Mouse (Mus musculus) heart, embryonic 15.5 days (tissue): ENCODE data around the gene Slc26a8. TPM values are rescaled to one million over a fixed set of nuclear protein-coding genes. Genes with fewer than 3 reads are reported as not detected.
A peak's percentile ranks its signal among the peaks of the same experiment; 100 is the strongest.

Experiments
- ATAC-seq: fragments of 200-750 bp; cut with Nextera tagmentation; replicated peaks from 2 replicates; pipeline ENCODE4 v1.8.0; 2017; ENCODE audit warnings: low read depth, moderate TSS enrichment; ENCODE audit not compliant: insufficient number of reproducible peaks, insufficient read depth, low FRiP score
- H3K27ac ChIP-seq: fragments of 300-500 bp; sonication (generic); 2 replicates; pipeline ENCODE4 v1.5.1; 2015; ENCODE audit warnings: mild to moderate bottlenecking, inconsistent platforms
- H3K27me3 ChIP-seq: fragments of 300-500 bp; sonication (generic); 2 replicates; pipeline ENCODE4 v1.6.1; 2015; ENCODE audit warnings: inconsistent platforms
- H3K36me3 ChIP-seq: fragments of 300-500 bp; sonication (generic); 2 replicates; pipeline ENCODE4 v1.6.1; 2015; ENCODE audit warnings: mild to moderate bottlenecking, inconsistent platforms
- H3K4me1 ChIP-seq: fragments of 300-500 bp; sonication (generic); replicated peaks from 2 replicates; pipeline ENCODE4 v1.6.1; 2015; ENCODE audit warnings: inconsistent platforms
- H3K4me2 ChIP-seq: fragments of 300-500 bp; sonication (generic); 2 replicates; pipeline ENCODE4 v1.6.1; 2015; ENCODE audit warnings: inconsistent platforms, mild to moderate bottlenecking, moderate library complexity
- H3K4me3 ChIP-seq: fragments of 300-500 bp; sonication (generic); 2 replicates; pipeline ENCODE4 v1.5.1; 2015; ENCODE audit warnings: mild to moderate bottlenecking, inconsistent platforms
- H3K9ac ChIP-seq: fragments of 300-500 bp; sonication (generic); 2 replicates; pipeline ENCODE4 v1.6.1; 2015; ENCODE audit warnings: mild to moderate bottlenecking, inconsistent platforms
- H3K9me3 ChIP-seq: fragments of 300-500 bp; sonication (generic); replicated peaks from 2 replicates; pipeline ENCODE4 v1.6.1; 2016; ENCODE audit warnings: inconsistent platforms
- WGBS: fragments of 180-500 bp; shearing (Covaris S2); methylation state at CpG from one replicate; pipeline ENCODE4 v1.1.7; 2015; ENCODE audit warnings: mixed read lengths; 5-methylcytosine and 5-hydroxymethylcytosine counted together
- polyA plus RNA-seq: library from polyadenylated mRNA; unstranded; fragments of >200 nt; fragmentation: Nextera tagmentation; extraction: Ambion mirVana; gene quantifications from 2 replicates; pipeline ENCODE4 v1.2.1, GENCODE M21; 2015

Gene Slc26a8
- polyA plus RNA-seq, 1 experiment from 2014 or later, result 0.23 TPM

DNA sequence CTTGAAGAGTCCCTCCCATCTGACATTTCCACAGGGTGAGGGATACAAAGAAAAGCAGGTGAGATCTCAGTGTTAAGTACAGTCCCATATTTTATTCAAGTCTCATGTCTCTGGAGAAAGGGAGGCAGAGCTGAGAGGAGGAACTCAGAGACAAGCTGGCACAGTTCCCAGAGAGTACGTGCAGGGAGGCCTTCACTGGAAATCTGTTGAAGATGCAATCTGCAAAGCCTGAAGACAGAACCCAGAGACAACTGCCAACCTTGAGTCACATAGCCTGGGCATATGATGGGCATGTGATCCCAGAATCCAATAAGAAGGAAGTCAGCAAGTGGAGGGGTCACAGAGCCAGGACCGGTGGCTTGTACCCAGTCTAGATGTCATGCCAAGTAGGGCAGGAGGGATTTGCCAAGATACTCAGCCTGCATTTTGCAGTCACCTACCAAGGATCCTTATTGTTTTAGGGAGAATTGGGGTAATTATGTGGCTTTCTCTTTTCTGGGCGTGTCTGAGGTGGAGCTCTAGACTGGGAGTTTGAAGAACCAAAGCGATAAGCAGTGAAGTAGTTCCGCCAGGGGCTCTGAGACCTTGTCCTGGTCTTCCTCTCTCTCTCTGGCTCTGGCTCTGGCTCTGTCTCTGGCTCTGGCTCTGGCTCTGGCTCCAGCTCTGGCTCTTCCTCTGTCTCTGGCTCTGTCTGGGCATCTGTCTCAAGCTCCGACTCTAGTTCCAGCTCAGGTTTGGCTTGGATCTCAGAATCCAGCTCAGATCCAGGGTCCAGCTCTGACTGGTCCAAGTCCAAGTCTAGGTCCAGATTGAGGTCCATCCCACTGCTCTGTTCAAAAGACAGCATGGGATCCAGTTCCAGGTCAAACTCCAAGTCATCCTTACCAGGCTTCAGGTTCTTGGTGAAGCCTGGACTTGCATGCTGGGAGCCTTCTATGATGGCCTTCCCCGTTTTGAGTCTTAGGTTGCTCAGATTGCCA is 52.0 kb downstream of the Slc26a8 start:
- WGBS, result 74% methylated on average over 7 of the region's 7 CpGs
- H3K4me1 ChIP-seq, result peaks cover 7% of the 10 kb centered on the region

DNA sequence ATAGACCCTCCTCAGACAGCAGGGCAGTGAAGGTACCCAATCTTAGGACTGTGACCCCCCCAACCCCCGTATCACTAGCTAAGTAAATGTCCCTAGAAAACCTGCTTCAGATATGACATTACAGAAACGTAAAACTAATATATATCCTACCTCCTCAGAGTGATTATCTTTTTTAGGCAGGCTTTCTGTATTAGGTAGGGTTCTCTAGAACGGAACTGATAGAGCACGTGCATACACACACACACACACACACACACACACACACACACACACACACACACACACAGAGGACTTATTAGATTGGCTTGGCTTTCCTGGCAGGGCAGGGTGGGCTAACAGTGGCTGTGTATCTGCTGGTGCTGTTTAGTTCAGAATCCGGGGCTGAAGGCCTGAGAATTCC is 54.2 kb downstream of the Slc26a8 start:
- no peak for ATAC-seq
- Histone ChIP-seq H3K9me3 (no peaks in the 10 kb centered on the region), H3K27me3 (no peaks in the 10 kb centered on the region), H3K4me2 (no peak overlapping the region), H3K36me3 (no peaks in the 10 kb centered on the region), H3K9ac (no peak overlapping the region), H3K4me1 (peaks cover 7% of the 10 kb centered on the region), H3K4me3 (no peak overlapping the region), H3K27ac (no peak overlapping the region)
- 80% methylated on average over 5 of the region's 5 CpGs for WGBS

More for the DNA sequence above, 52.0 kb downstream of the Slc26a8 start:
- Histone ChIP-seq H3K4me3 (no peak overlapping the region), H3K4me2 (no peak overlapping the region), H3K27ac (no peak overlapping the region), H3K9ac (no peak overlapping the region), H3K27me3 (peaks cover 3% of the 10 kb centered on the region; the same call in 1 of the 2 replicates), H3K36me3 (no peaks in the 10 kb centered on the region), H3K9me3 (no peaks in the 10 kb centered on the region)
- peak; percentile 22; the same call in 1 of the 2 replicates for ATAC-seq

DNA sequence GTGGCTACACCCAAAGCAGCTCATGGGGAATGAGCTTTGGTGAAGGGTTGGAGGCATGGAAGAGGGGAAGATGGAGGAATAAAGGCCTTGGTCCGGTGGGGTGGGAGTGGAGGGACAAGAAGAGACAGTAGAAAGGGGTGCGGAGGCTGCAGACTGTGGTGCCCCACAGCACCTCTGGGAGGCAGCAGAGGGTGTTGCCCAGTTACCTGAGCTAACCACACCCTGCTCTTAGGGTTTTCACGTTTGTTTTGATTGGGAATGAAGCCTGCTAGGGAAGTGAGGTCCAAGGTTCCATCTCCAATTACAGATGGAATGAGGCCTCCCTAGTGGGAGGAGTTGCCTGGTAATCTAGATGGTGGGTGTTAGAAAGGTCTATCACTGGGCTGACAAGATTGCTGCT is 60.9 kb downstream of the Slc26a8 start:
- Histone ChIP-seq H3K9me3 (no peaks in the 10 kb centered on the region), H3K9ac (no peak overlapping the region), H3K36me3 (no peaks in the 10 kb centered on the region), H3K4me2 (no peak overlapping the region), H3K27ac (no peak overlapping the region), H3K27me3 (no peaks in the 10 kb centered on the region; the same call in 1 of the 2 replicates), H3K4me3 (no peak overlapping the region), H3K4me1 (no peaks in the 10 kb centered on the region)
- ATAC-seq, result no peak
- WGBS, result 37% methylated on average over 3 of the region's 3 CpGs

DNA sequence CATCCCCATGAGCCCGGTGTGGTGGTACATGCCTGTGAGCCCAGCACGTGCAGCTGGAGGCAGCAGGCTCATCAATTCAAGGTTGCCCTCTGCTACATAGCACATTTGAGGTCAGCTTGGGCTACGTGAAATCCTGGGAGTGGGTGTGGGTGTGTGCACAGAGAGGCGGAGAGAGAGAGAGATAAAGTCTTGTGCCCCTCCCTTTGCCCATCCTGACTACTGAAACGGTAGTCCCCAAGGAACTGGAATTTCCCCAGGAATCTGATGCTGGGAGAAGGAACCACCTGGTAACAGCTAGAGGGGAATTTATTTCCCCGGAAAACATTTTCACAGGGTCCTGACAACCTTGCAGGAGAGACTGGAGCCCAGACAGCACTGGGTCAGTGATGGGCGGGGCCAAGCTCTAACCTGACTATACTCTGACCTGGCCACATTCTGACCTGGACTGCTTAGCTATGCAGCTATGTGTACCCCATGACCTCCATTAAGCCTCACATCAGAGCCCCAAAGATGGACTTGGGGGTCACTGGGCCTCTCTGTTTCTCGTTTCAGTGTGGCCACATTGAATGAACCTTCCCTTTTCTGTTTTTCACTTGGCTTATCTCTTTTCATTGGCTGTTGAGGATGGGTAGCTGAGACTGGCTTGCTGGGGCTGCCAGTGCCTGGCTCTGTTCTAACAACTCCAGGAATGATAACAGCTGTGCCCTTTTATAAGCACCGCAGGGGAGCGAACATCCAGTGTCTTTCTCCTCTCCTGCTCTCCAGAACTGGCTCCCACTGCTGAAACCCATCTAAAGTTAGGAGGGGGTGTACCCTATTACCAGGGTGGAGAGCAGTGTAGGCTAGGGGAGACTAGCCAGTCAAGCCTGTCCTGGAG is 61.5 kb downstream of the Slc26a8 start:
- Histone ChIP-seq H3K4me1 (no peaks in the 10 kb centered on the region), H3K27me3 (no peaks in the 10 kb centered on the region; the same call in 1 of the 2 replicates), H3K36me3 (no peaks in the 10 kb centered on the region), H3K4me3 (no peak overlapping the region), H3K9ac (no peak overlapping the region), H3K9me3 (no peaks in the 10 kb centered on the region), H3K27ac (no peak overlapping the region), H3K4me2 (no peak overlapping the region)
- 38% methylated on average over 10 of the region's 10 CpGs for WGBS
- ATAC-seq, result no peak

DNA sequence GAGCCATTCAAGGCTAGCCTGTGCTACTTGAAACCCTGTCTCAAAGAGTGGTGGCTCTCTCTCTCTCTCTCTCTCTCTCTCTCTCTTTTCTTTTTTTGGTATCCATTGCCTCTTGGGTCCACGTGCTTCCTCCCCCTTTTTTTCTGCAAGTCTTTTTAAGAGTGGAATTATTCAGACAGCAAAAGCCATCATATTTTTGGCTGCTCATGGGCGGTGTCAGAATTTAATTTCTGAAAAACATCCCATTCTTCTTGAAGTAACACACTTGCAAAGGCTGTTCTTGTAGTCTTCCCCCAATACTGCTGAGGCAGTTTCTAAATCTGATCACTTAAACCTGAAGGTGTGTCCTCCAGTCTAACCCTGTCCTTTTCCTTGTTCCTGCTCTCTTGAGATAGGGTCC is 63.1 kb downstream of the Slc26a8 start:
- no peak overlapping the region for H3K4me2 ChIP-seq
- no peak overlapping the region for H3K9ac ChIP-seq
- H3K4me3 ChIP-seq, result no peak overlapping the region
- no peaks in the 10 kb centered on the region for H3K36me3 ChIP-seq
- 74% methylated on average over 2 of the region's 2 CpGs for WGBS
- no peaks in the 10 kb centered on the region; the same call in 1 of the 2 replicates for H3K27me3 ChIP-seq
- no peak for ATAC-seq
- 0 out of 2 replicates have a peak, but pooled peaks cover 4% of the 10 kb centered on the region for H3K4me1 ChIP-seq
- no peaks in the 10 kb centered on the region for H3K9me3 ChIP-seq
- H3K27ac ChIP-seq, result no peak overlapping the region

DNA sequence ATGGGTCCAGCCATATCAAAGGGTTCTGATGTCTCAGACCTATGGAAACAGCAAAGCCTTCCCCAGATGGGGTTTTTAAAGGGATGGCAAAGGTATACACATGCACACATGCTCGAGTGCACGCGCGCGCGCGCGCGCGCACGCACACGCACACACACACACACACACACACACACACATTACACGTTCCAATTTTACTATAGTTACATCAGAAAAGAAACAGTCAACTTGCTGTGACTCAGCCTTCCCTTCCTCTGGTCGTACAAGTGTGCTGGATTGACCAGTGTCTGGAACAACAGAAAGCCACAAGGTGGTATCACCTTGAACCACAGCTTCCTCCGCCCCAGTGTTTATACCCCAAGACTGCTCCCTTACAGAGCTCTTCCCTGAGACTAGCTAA is 64.7 kb downstream of the Slc26a8 start:
- no peaks in the 10 kb centered on the region for H3K9me3 ChIP-seq
- H3K4me2 ChIP-seq, result no peak overlapping the region
- WGBS, result 89% methylated on average over 15 of the region's 15 CpGs
- no peak overlapping the region for H3K4me3 ChIP-seq
- no peak overlapping the region for H3K27ac ChIP-seq
- no peaks in the 10 kb centered on the region; the same call in 1 of the 2 replicates for H3K27me3 ChIP-seq
- no peaks in the 10 kb centered on the region for H3K36me3 ChIP-seq
- peaks cover 15% of the 10 kb centered on the region for H3K4me1 ChIP-seq
- ATAC-seq, result no peak
- H3K9ac ChIP-seq, result no peak overlapping the region

DNA sequence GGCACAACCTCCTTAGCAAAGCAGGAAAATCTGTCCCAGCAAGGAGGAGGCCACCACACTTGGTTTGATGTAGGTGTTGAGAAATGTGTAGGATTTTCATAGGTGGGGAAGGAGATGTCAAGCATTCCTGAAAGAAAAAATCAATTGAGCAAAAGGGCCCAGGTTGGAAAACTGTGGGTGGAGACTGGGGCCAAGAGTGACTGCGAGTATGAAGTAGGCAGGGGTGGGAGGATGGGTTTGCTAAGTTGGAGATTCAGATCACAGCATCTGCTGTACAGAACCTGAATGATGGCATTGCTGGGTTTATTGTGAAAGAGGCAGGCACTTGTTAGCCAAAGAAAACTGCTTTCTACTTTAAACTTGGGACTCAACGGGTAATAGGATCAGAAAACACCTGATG is 65.2 kb downstream of the Slc26a8 start:
- no peak overlapping the region for H3K27ac ChIP-seq
- peaks cover 2% of the 10 kb centered on the region; the same call in 1 of the 2 replicates for H3K36me3 ChIP-seq
- ATAC-seq, result no peak
- 65% methylated on average over 2 of the region's 2 CpGs for WGBS
- H3K4me3 ChIP-seq, result no peak overlapping the region
- no peaks in the 10 kb centered on the region for H3K9me3 ChIP-seq
- H3K4me1 ChIP-seq, result peaks cover 16% of the 10 kb centered on the region
- H3K4me2 ChIP-seq, result no peak overlapping the region
- H3K9ac ChIP-seq, result no peak overlapping the region
- no peaks in the 10 kb centered on the region; the same call in 1 of the 2 replicates for H3K27me3 ChIP-seq

DNA sequence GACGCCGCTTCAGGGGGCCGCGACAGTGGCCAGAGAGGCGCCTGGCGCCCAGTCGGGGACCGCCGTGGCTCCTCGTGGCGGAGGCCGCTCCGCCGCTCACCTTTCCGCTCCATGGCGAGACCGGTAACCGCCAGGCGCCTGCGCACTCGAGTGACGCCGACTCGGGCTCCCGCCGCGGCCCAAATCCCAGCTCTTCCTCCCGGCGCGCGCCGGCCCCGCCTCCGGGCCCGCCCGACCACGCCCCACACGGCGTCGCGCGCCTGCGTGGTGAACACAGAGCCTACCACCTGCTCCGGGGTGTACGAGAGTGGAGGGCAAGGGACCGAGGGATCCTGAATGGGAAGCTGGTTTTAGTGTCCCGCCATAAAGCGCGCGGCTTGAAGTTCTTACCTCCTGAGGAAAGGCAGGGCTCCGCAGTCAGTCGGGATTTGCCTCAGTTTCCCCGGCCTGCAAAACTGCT is 67.7 kb downstream of the Slc26a8 start, which contains the start of gene Srpk1:
Gene Srpk1 (minus strand): TSS at position 410 of the 460 bp plus-strand sequence.
- Histone ChIP-seq H3K27ac (peak within 1 kb of the TSS; percentile 83), H3K4me2 (peak within 1 kb of the TSS; percentile 94), H3K27me3 (no peaks in the 10 kb centered on the region), H3K36me3 (peaks cover 5% of the 10 kb centered on the region; the same call in 1 of the 2 replicates), H3K9me3 (no peaks in the 10 kb centered on the region), H3K4me3 (peak within 1 kb of the TSS; percentile 84), H3K9ac (peak within 1 kb of the TSS; percentile 92), H3K4me1 (peaks cover 18% of the 10 kb centered on the region)
- ATAC-seq, result peak; percentile 95
- WGBS, result under 1% methylated on average over 41 of the region's 53 CpGs

DNA sequence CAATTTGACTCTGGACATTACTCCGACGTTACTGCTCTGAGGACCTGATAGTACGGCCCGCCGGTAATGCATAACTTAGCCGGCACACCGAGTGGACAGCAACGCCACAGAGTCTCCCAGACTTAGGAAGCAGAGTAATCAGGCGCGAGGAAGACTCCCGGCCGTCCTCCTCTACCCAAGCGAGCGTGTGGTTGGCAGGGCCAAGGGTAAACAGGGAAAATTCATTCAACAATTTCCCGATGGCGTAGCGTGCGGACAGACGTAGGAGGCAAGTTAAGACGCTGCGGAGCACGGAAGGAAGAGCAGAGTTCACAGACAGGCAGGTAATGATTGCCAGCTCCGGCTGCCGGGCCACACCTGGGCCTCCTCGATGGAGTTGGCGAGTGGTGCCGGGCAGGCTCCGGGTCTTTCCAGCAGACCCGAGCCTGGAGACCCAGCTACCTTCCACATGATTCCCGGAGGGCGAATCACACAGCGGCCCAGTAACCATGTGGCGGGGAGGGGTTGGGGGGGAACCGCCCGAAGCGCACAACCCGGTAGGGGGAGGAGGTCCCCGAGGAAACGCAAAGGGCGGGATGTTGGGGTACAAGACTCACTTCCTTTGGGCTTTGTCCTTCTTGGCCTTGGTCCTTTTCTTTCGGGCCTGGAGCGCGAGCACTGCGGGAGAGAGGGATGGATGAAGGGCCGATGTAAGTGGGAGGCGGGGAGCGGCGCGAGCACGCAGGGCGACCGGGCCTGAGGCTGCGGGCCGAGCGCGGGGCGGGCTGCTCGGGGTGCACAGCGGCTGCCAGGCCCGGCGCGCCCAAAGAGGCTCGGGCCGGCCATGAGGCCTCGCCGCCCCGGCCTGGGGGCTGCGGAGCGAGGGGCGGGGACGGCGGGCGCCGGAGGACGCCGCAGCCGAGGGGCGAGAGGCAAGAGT is 68.4 kb downstream of the Slc26a8 start:
- Histone ChIP-seq H3K9ac (peak overlapping the region; percentile 92), H3K4me1 (peaks cover 20% of the 10 kb centered on the region), H3K27me3 (no peaks in the 10 kb centered on the region), H3K27ac (peak overlapping the region; percentile 83), H3K4me2 (peak overlapping the region; percentile 94), H3K9me3 (no peaks in the 10 kb centered on the region), H3K36me3 (peaks cover 5% of the 10 kb centered on the region; the same call in 1 of the 2 replicates), H3K4me3 (peak overlapping the region; percentile 84)
- under 1% methylated on average over 73 of the region's 78 CpGs for WGBS
- ATAC-seq, result peak; percentile 71

DNA sequence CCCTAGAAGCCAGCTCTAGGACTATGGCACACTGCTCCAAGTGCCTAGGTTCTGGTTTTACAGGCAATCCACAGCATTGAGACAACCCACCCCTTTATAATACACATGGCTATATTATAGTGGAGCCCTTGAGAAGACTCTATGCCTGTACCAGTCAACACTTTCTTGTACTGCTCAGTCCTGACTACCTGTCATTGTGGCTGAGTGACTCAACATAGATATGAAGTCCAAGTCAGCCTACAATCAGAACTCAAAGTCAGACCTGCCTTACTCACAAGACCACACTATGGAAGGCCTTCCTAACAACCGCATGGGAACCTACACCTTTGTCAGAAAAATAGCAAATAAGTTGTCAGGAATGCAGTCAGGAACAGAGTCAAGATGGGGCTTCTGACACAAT is 71.3 kb downstream of the Slc26a8 start:
- H3K36me3 ChIP-seq, result peaks cover 5% of the 10 kb centered on the region
- H3K27ac ChIP-seq, result no peak overlapping the region
- 91% methylated on average over 1 of the region's 1 CpGs for WGBS
- no peak overlapping the region for H3K4me2 ChIP-seq
- no peaks in the 10 kb centered on the region for H3K9me3 ChIP-seq
- peaks cover 20% of the 10 kb centered on the region for H3K4me1 ChIP-seq
- H3K4me3 ChIP-seq, result no peak overlapping the region
- ATAC-seq, result no peak
- no peaks in the 10 kb centered on the region for H3K27me3 ChIP-seq
- no peak overlapping the region for H3K9ac ChIP-seq
